Mouse (Mus musculus) midbrain, embryonic 15.5 days (tissue): ENCODE data around the gene Scn3a. TPM values are rescaled to one million over a fixed set of nuclear protein-coding genes. Genes with fewer than 3 reads are reported as not detected.

ENCODE experiments used
- ATAC-seq: fragments of 200-750 bp; cut with Nextera tagmentation; replicated peaks from 2 replicates; pipeline ENCODE4 v1.8.0; 2017; ENCODE audit warnings: moderate TSS enrichment
- H3K27ac ChIP-seq: fragments of 300-500 bp; sonication (generic); 2 replicates; pipeline ENCODE4 v1.5.1; 2015; ENCODE audit warnings: mild to moderate bottlenecking, inconsistent platforms
- H3K27me3 ChIP-seq: fragments of 300-500 bp; sonication (generic); replicated peaks from 2 replicates; pipeline ENCODE4 v1.6.1; 2015; ENCODE audit warnings: inconsistent platforms
- H3K36me3 ChIP-seq: fragments of 300-500 bp; sonication (generic); replicated peaks from 2 replicates; pipeline ENCODE4 v1.6.1; 2015; ENCODE audit warnings: inconsistent platforms
- H3K4me1 ChIP-seq: fragments of 300-500 bp; sonication (generic); 2 replicates; pipeline ENCODE4 v1.6.1; 2015; ENCODE audit warnings: inconsistent platforms
- H3K4me2 ChIP-seq: fragments of 300-500 bp; sonication (generic); 2 replicates; pipeline ENCODE4 v1.6.1; 2015; ENCODE audit warnings: inconsistent platforms, mild to moderate bottlenecking, moderate library complexity
- H3K4me3 ChIP-seq: fragments of 300-500 bp; sonication (generic); 2 replicates; pipeline ENCODE4 v1.5.1; 2015; ENCODE audit warnings: mild to moderate bottlenecking, inconsistent platforms
- H3K9ac ChIP-seq: fragments of 300-500 bp; sonication (generic); 2 replicates; pipeline ENCODE4 v1.6.1; 2015; ENCODE audit warnings: mild to moderate bottlenecking, inconsistent platforms
- H3K9me3 ChIP-seq: fragments of 300-500 bp; sonication (generic); 2 replicates; pipeline ENCODE4 v1.6.1; 2016; ENCODE audit warnings: inconsistent platforms
- WGBS: fragments of 180-500 bp; shearing (Covaris S2); methylation state at CpG from one replicate; pipeline ENCODE4 v1.1.7; 2015; ENCODE audit warnings: mixed read lengths; 5-methylcytosine and 5-hydroxymethylcytosine counted together
- polyA plus RNA-seq: library from polyadenylated mRNA; unstranded; fragments of >200 nt; fragmentation: Nextera tagmentation; extraction: Ambion mirVana; gene quantifications from 2 replicates; pipeline ENCODE4 v1.2.1, GENCODE M21; 2015

Scn3a gene
- polyA plus RNA-seq, 1 experiment from 2014 or later: 71.7 TPM

GRCm38 (mm10) chr2:65550564-65550963 is 16.9 kb downstream of the Scn3a start:
- no peaks in the 10 kb centered on the region for H3K9me3 ChIP-seq
- H3K27ac ChIP-seq: no peak overlapping the region
- no peak overlapping the region for H3K4me3 ChIP-seq
- no peak for ATAC-seq
- WGBS: 95% methylated on average over 3 of the region's 3 CpGs
- H3K36me3 ChIP-seq: no peaks in the 10 kb centered on the region
- H3K27me3 ChIP-seq: no peaks in the 10 kb centered on the region
- H3K4me1 ChIP-seq: peaks cover 32% of the 10 kb centered on the region
- no peak overlapping the region for H3K4me2 ChIP-seq
- no peak overlapping the region for H3K9ac ChIP-seq

- no peak overlapping the region for H3K4me2 ChIP-seq
- no peak overlapping the region for H3K4me3 ChIP-seq
- peaks cover 35% of the 10 kb centered on the region for H3K4me1 ChIP-seq
- H3K27ac ChIP-seq: no peak overlapping the region
- WGBS: 92% methylated on average over 6 of the region's 6 CpGs
- no peak for ATAC-seq
- H3K9me3 ChIP-seq: no peaks in the 10 kb centered on the region
- H3K27me3 ChIP-seq: no peaks in the 10 kb centered on the region
- no peaks in the 10 kb centered on the region for H3K36me3 ChIP-seq
- H3K9ac ChIP-seq: no peak overlapping the region
Observed at GRCm38 (mm10) chr2:65548665-65549064, 18.8 kb downstream of the Scn3a start.

- Histone ChIP-seq H3K4me1 (peaks cover 35% of the 10 kb centered on the region), H3K27ac (no peak overlapping the region), H3K4me3 (no peak overlapping the region), H3K27me3 (no peaks in the 10 kb centered on the region), H3K36me3 (no peaks in the 10 kb centered on the region), H3K9ac (no peak overlapping the region), H3K4me2 (no peak overlapping the region), H3K9me3 (no peaks in the 10 kb centered on the region)
- no peak for ATAC-seq
- WGBS: 63% methylated on average over 4 of the region's 4 CpGs
Observed at GRCm38 (mm10) chr2:65547341-65547740, 20.1 kb downstream of the Scn3a start.

- 54% methylated on average over 10 of the region's 10 CpGs for WGBS
- Histone ChIP-seq H3K9me3 (no peaks in the 10 kb centered on the region), H3K9ac (no peak overlapping the region), H3K36me3 (no peaks in the 10 kb centered on the region), H3K27ac (peak overlapping the region; percentile 46), H3K4me2 (no peak overlapping the region), H3K27me3 (no peaks in the 10 kb centered on the region), H3K4me1 (peaks cover 31% of the 10 kb centered on the region), H3K4me3 (no peak overlapping the region)
- ATAC-seq: peak; percentile 40; the same call in 1 of the 2 replicates
Observed at GRCm38 (mm10) chr2:65542906-65543592, 24.4 kb downstream of the Scn3a start.

GRCm38 (mm10) chr2:65541781-65542180 is 25.6 kb downstream of the Scn3a start:
- whole genome bisulfite sequencing: 41% methylated on average over 1 of the region's 1 CpGs
- peaks cover 28% of the 10 kb centered on the region for H3K4me1 ChIP-seq
- H3K27ac ChIP-seq: no peak overlapping the region
- H3K36me3 ChIP-seq: no peaks in the 10 kb centered on the region
- no peak for ATAC-seq
- H3K9ac ChIP-seq: no peak overlapping the region
- H3K4me3 ChIP-seq: no peak overlapping the region
- no peaks in the 10 kb centered on the region for H3K9me3 ChIP-seq
- H3K27me3 ChIP-seq: no peaks in the 10 kb centered on the region
- H3K4me2 ChIP-seq: no peak overlapping the region

- WGBS: 60% methylated on average over 5 of the region's 5 CpGs
- Histone ChIP-seq H3K27ac (no peak overlapping the region), H3K4me3 (no peak overlapping the region), H3K4me1 (peaks cover 16% of the 10 kb centered on the region), H3K9me3 (no peaks in the 10 kb centered on the region), H3K27me3 (no peaks in the 10 kb centered on the region), H3K9ac (no peak overlapping the region), H3K36me3 (0 out of 2 replicates have a peak, but pooled peaks cover 4% of the 10 kb centered on the region), H3K4me2 (no peak overlapping the region)
- no peak for ATAC-seq
Observed at GRCm38 (mm10) chr2:65538436-65538835, 29.0 kb downstream of the Scn3a start.

- Histone ChIP-seq H3K27me3 (no peaks in the 10 kb centered on the region), H3K4me2 (no peak overlapping the region), H3K4me3 (no peak overlapping the region), H3K9me3 (no peaks in the 10 kb centered on the region), H3K36me3 (0 out of 2 replicates have a peak, but pooled peaks cover 4% of the 10 kb centered on the region), H3K9ac (no peak overlapping the region), H3K4me1 (peaks cover 3% of the 10 kb centered on the region; the same call in 1 of the 2 replicates), H3K27ac (no peak overlapping the region)
- 78% methylated on average over 10 of the region's 10 CpGs for WGBS
- ATAC-seq: no peak
Observed at GRCm38 (mm10) chr2:65532127-65532854, 35.1 kb downstream of the Scn3a start.

GRCm38 (mm10) chr2:65529148-65529547 is 38.3 kb downstream of the Scn3a start:
- ATAC-seq: no peak
- 55% methylated on average over 5 of the region's 5 CpGs for WGBS
- Histone ChIP-seq H3K4me2 (no peak overlapping the region), H3K4me1 (no peaks in the 10 kb centered on the region), H3K27ac (no peak overlapping the region), H3K4me3 (no peak overlapping the region), H3K27me3 (no peaks in the 10 kb centered on the region), H3K9me3 (no peaks in the 10 kb centered on the region), H3K9ac (no peak overlapping the region), H3K36me3 (peaks cover 11% of the 10 kb centered on the region; the same call in 1 of the 2 replicates)

- ATAC-seq: no peak
- Histone ChIP-seq H3K4me3 (no peak overlapping the region), H3K27ac (no peak overlapping the region), H3K36me3 (peaks cover 21% of the 10 kb centered on the region; the same call in 1 of the 2 replicates), H3K4me2 (no peak overlapping the region), H3K9ac (no peak overlapping the region), H3K27me3 (no peaks in the 10 kb centered on the region), H3K9me3 (no peaks in the 10 kb centered on the region), H3K4me1 (no peaks in the 10 kb centered on the region)
- 78% methylated on average over 6 of the region's 6 CpGs for WGBS
Observed at GRCm38 (mm10) chr2:65516703-65517102, 50.7 kb downstream of the Scn3a start.

- no peak overlapping the region for H3K4me2 ChIP-seq
- H3K9me3 ChIP-seq: no peaks in the 10 kb centered on the region
- no peaks in the 10 kb centered on the region for H3K4me1 ChIP-seq
- no peak overlapping the region for H3K9ac ChIP-seq
- 85% methylated on average over 12 of the region's 12 CpGs for WGBS
- ATAC-seq: no peak
- no peak overlapping the region for H3K27ac ChIP-seq
- H3K36me3 ChIP-seq: peaks cover 24% of the 10 kb centered on the region
- no peaks in the 10 kb centered on the region for H3K27me3 ChIP-seq
- H3K4me3 ChIP-seq: no peak overlapping the region
Observed at GRCm38 (mm10) chr2:65508217-65508616, 59.2 kb downstream of the Scn3a start.

- Histone ChIP-seq H3K4me1 (no peaks in the 10 kb centered on the region), H3K9ac (no peak overlapping the region), H3K9me3 (no peaks in the 10 kb centered on the region), H3K27me3 (no peaks in the 10 kb centered on the region), H3K27ac (no peak overlapping the region), H3K4me2 (no peak overlapping the region), H3K4me3 (no peak overlapping the region), H3K36me3 (peaks cover 16% of the 10 kb centered on the region; the same call in 1 of the 2 replicates)
- 74% methylated on average over 9 of the region's 9 CpGs for WGBS
- ATAC-seq: no peak
Observed at GRCm38 (mm10) chr2:65490450-65490849, 77.0 kb downstream of the Scn3a start.

- no peaks in the 10 kb centered on the region for H3K27me3 ChIP-seq
- no peak overlapping the region for H3K4me2 ChIP-seq
Observed at GRCm38 (mm10) chr2:65483434-65483833, 84.0 kb downstream of the Scn3a start.

More at GRCm38 (mm10) chr2:65483434-65483833, 84.0 kb downstream of the Scn3a start:
- Histone ChIP-seq H3K27ac (no peak overlapping the region), H3K4me1 (no peaks in the 10 kb centered on the region), H3K36me3 (peaks cover 28% of the 10 kb centered on the region), H3K9me3 (no peaks in the 10 kb centered on the region), H3K4me3 (no peak overlapping the region), H3K9ac (no peak overlapping the region)
- WGBS: 86% methylated on average over 3 of the region's 3 CpGs
- no peak for ATAC-seq
